Mouse (Mus musculus) olfactory bulb, adult 2 months (tissue): ENCODE data around the gene Gm8369.

Experiments used
- CTCF ChIP-seq: fragments of 200-500 bp; IDR thresholded peaks from 2 replicates; pipeline ENCODE4 v1.5.1; 2012; ENCODE audit warnings: low read depth, mild to moderate bottlenecking, low read length, moderate library complexity; ENCODE audit not compliant: insufficient read depth
- POLR2A ChIP-seq: fragments of 200-500 bp; IDR thresholded peaks from 2 replicates; pipeline ENCODE4 v1.6.1; 2012; ENCODE audit warnings: mild to moderate bottlenecking, low read depth, low read length, moderate library complexity; ENCODE audit not compliant: insufficient read depth

DNA sequence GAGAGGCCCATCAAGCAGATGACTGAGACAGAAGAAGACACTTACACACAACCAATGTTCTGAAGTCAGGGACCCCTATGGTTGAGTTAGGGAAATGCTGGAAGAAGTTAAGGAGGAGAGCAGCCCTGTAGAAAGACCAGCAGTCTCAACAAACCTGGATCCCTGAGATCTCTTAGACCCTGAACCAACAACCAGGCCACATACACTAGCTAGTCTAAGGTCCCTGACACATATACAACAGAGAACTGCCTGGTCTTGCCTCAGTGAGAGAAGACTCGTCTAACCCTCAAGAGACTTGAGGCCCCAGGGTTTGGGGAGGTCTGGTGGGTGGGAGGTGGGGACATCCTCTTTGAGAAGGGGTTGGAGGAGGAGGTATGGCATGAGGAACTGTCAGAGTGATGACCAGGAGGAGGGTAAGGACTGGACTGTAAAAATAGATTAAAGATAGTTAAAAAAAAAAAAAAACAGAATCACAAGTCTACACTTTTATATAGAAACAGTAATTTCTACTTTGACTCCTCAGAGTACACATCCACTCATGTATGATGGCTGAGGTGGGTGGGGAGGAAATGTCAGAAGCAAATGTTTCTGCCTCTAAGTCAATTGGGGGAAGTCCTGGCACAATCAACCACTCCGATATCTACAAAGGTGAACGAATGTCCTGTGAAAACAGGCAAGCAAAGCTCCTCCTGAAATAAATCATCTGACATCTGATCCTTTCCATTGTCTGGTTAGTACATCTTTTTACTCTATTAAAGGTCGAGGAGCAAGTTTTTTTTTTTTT lies 5.9 kb downstream of the Gm8369 start:
- no peak for TF ChIP-seq CTCF
- no peak for TF ChIP-seq POLR2A
